Mouse (Mus musculus) lung, postnatal 0 days (tissue): Measurements from ENCODE around the gene Spag17.

Experiments used
- CTCF ChIP-seq: IDR thresholded peaks from 2 replicates; pipeline ENCODE4 v1.5.1; 2016; ENCODE audit warnings: antibody characterized with exemption, mild to moderate bottlenecking
- EP300 ChIP-seq: IDR thresholded peaks from 2 replicates; pipeline ENCODE4 v1.6.1; 2016; ENCODE audit warnings: antibody characterized with exemption, mild to moderate bottlenecking, control low read depth

DNA sequence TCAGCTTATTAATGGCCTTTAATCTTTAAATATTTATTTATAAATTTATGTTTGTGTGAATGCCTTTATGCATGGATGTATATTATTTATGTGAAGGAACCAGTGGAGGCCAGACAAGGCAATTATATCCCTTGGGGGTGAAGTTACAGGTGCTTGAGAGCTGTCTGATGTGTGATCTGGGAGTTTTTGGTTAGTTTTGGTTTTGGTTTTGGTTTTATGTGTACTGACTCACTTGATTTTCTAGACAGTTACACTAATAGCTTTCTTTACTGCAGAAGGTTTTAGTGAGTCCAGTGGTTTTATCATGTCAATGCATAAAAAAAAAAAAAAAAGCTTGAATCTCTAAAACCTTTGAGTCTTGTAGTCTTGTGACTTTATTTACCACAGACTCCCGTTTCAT, 128.9 kb downstream of the Spag17 start:
- TF ChIP-seq EP300: no peak
- TF ChIP-seq CTCF: no peak
